Mouse (Mus musculus) MEL (cell line): ENCODE data around the gene Acsl5.

Experiments
- CTCF ChIP-seq, 3 experiments: IDR thresholded peaks in 2 of 3; conservative IDR thresholded peaks in 1 of 3; 2 replicates each; pipeline ENCODE4 v1.5.1; 2011 to 2012; ENCODE audit warnings: low read length in 3 of 3, low read depth in 2 of 3, mild to moderate bottlenecking in 2 of 3, improper control_type of control experiment in 1 of 3, inconsistent platforms in 1 of 3, mixed read lengths in 1 of 3, moderate library complexity in 1 of 3; ENCODE audit not compliant: control insufficient read depth in 1 of 3, insufficient read depth in 1 of 3, poor library complexity in 1 of 3, severe bottlenecking in 1 of 3
- EP300 ChIP-seq, 2 experiments: IDR thresholded peaks; 2 replicates each; pipeline ENCODE4 v1.6.1; 2011; ENCODE audit warnings: improper control_type of control experiment in 2 of 2, low read length in 2 of 2, low read depth in 1 of 2, mild to moderate bottlenecking in 1 of 2
- ETS1 ChIP-seq: IDR thresholded peaks from 2 replicates; pipeline ENCODE4 v1.6.1; 2012; ENCODE audit warnings: low read depth, mild to moderate bottlenecking, inconsistent platforms, low read length, improper control_type of control experiment, moderate library complexity
- GATA1 ChIP-seq: IDR thresholded peaks from 2 replicates; pipeline ENCODE4 v1.6.1; 2011; ENCODE audit warnings: low read depth, low read length, improper control_type of control experiment
- MAFK ChIP-seq: IDR thresholded peaks from 2 replicates; pipeline ENCODE4 v1.6.1; 2011; ENCODE audit warnings: low read depth, mild to moderate bottlenecking, low read length, improper control_type of control experiment, borderline replicate concordance
- MXI1 ChIP-seq: IDR thresholded peaks from 2 replicates; pipeline ENCODE4 v1.6.1; 2011; ENCODE audit warnings: mild to moderate bottlenecking, low read depth, low read length, improper control_type of control experiment
- NELFE ChIP-seq: IDR thresholded peaks from 2 replicates; pipeline ENCODE4 v1.6.1; 2011; ENCODE audit warnings: low read depth, low read length, improper control_type of control experiment
- NRF1 ChIP-seq: IDR thresholded peaks from 2 replicates; pipeline ENCODE4 v1.6.1; 2014; ENCODE audit warnings: low read depth, mild to moderate bottlenecking, inconsistent platforms, low read length, improper control_type of control experiment, moderate library complexity; ENCODE audit not compliant: poor library complexity, insufficient read depth, severe bottlenecking
- POLR2A ChIP-seq, 2 experiments: IDR thresholded peaks; 2 replicates each; pipeline ENCODE4 v1.6.1; 2011 to 2012; ENCODE audit warnings: low read length in 2 of 2, mild to moderate bottlenecking in 2 of 2, control low read depth in 1 of 2, improper control_type of control experiment in 1 of 2, low read depth in 1 of 2, moderate library complexity in 1 of 2; ENCODE audit not compliant: control insufficient read depth in 1 of 2, insufficient read depth in 1 of 2, poor library complexity in 1 of 2
- RCOR1 ChIP-seq: IDR thresholded peaks from 2 replicates; pipeline ENCODE4 v1.6.1; 2012; ENCODE audit warnings: low read depth, mild to moderate bottlenecking, inconsistent platforms, low read length, improper control_type of control experiment
- USF2 ChIP-seq, 2 experiments: IDR thresholded peaks; 2 replicates each; pipeline ENCODE4 v1.6.1; 2011 to 2012; ENCODE audit warnings: improper control_type of control experiment in 2 of 2, low read length in 2 of 2, borderline replicate concordance in 1 of 2, inconsistent platforms in 1 of 2, low read depth in 1 of 2, mild to moderate bottlenecking in 1 of 2; ENCODE audit not compliant: insufficient read depth in 1 of 2

GRCm38 (mm10) chr19:55327510-55327909 lies 75.8 kb downstream of the Acsl5 start:
- no peak for TF ChIP-seq NRF1
- TF ChIP-seq NELFE: no peak
- TF ChIP-seq USF2 (IDR thresholded peaks at IDR 0.05; ENCODE audit: borderline replicate concordance in 1 of 2, insufficient read depth in 1 of 2, low read depth in 1 of 2, low read length in 2 of 2): no peak
- no peak for TF ChIP-seq MAFK
- TF ChIP-seq POLR2A (IDR thresholded peaks at IDR 0.05; ENCODE audit: control insufficient read depth in 1 of 2, insufficient read depth in 1 of 2, low read depth in 1 of 2, low read length in 2 of 2, poor library complexity in 1 of 2): no peak
- TF ChIP-seq EP300 (IDR thresholded peaks at IDR 0.05; ENCODE audit: low read depth in 1 of 2, low read length in 2 of 2): no peak
- TF ChIP-seq ETS1: no peak
- TF ChIP-seq MXI1: no peak
- TF ChIP-seq CTCF (IDR thresholded peaks at IDR 0.05 in 2 of 3, conservative IDR thresholded peaks at IDR 0.05 in 1 of 3; ENCODE audit: control insufficient read depth in 1 of 3, insufficient read depth in 1 of 3, low read depth in 2 of 3, low read length in 3 of 3, poor library complexity in 1 of 3, severe bottlenecking in 1 of 3): no peak
- TF ChIP-seq RCOR1: no peak
- TF ChIP-seq GATA1: no peak; the same call in 1 of the 2 replicates
